Mouse (Mus musculus) right cerebral cortex, postnatal 4 days (tissue): ENCODE results near the gene Unc13a.

Experiments used
- DNase-seq: peaks from one replicate; pipeline ENCODE4 v3.0.0-alpha.2; 2022

The Unc13a gene

DNA sequence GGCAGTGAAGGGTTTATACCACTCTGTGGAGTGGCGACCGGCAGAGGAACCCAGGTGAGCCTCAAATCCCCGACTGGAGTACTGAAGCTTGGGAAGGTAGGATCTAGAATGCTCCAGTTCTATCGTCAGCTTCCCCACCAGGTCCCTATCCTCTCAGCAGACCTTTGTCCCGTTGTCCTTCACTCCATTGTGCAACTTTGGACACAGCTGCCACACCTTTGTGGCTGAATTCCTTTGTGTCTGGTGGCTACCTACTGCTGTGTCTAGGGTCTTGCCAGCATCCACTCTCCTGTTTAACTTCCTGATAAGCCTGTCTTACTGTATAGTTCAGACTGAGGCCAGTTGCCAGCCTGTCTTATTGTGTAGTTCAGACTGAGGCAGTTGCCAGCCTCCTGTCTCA, 59.4 kb downstream of the Unc13a start:
- DNase-seq: no peak

DNA sequence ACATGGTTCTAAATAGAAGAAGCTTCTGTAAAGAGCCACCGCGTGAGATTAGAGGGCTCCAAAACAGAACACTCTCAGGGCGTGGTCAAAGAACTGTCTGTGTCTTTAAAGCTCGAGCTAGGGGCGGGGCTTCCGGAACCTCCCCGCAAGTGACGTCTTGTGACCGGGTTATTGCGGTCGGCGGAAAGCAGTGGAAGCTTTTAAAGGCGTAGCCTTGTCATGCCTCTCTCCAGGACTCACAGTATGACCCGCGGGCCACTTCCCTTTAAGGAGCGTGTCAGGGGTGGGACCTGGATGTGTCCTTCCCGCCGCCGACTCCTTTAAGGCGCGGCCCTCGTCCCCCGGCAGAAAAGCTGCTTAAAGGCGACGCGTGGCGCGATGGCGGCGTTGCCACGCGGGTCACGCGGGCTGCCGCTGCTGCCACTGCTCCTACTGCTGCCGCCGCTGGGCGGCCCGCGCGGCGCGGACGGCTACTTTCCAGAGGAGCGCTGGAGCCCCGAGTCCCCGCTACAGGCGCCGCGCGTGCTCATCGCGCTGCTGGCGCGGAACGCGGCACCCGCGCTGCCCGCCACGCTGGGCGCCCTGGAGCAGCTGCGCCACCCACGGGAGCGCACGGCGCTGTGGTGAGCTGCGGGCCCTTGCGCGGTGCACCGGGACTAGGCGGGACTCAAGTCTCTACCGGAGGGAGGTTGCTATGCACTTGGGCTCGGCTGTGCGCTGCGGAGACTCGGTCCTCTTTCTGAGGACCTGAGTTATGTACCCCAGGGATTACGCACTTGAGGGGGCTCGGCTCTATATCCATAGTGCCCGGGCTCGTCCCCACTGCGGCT, 60.5 kb downstream of the Unc13a start, which contains the start of gene Colgalt1:
TSS of gene Colgalt1 (plus strand) at position 177 of the 830 bp plus-strand sequence.
- DNase-seq: peak; percentile 87

DNA sequence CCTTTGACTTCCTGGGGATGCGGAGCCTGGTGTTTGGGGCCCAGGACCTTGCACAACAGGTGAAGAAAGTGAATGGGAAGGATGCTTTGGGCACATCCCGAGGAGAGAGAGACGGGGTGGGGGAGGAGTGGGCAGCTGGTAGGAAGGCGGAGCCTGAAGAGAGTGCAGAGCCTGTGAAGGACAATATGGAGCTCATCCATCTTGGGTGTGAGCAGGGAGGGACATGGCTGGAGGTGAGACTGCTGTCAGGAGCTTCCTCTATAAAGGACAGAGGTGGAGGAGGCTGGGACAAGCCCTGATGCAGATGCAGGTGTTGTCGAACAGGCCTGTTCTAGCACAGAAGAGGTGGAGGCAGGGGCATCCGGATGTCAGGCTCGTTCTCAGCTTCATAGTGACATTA, 67.5 kb downstream of the Unc13a start:
- DNase-seq: no peak

DNA sequence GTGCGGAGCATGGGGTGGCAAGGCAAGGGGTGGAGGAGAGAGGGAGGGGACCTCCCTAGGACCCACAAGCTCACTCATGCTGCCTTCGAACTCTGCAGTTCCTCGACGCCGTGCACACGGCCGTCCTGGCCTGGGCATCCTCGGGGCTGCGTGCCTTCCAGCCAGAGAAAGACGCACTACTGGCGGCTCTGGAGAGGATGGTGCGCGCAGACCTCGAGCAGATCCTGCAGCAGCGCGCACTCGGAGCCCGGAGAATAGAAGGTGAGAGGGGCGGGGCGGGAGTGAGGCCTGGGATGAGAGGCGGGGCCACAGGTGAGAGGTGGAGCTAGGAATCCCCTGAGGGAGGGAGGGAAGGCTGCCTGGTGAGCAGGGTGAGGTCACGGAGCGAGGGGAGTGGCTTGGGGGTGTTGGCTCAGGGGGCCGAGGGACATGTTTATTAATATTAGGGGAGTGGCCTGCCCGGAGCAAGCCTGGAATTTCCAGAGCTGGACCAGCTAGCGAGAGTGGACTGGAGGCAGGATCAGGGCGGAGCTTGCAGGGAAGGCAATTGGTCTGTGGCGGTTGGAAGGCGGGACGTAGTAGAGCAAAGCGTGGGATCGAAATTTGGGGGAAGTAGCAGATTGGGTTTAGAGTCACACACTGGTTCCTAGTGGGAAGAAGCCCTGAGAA, 68.8 kb downstream of the Unc13a start:
- peak; percentile 44 for DNase-seq

DNA sequence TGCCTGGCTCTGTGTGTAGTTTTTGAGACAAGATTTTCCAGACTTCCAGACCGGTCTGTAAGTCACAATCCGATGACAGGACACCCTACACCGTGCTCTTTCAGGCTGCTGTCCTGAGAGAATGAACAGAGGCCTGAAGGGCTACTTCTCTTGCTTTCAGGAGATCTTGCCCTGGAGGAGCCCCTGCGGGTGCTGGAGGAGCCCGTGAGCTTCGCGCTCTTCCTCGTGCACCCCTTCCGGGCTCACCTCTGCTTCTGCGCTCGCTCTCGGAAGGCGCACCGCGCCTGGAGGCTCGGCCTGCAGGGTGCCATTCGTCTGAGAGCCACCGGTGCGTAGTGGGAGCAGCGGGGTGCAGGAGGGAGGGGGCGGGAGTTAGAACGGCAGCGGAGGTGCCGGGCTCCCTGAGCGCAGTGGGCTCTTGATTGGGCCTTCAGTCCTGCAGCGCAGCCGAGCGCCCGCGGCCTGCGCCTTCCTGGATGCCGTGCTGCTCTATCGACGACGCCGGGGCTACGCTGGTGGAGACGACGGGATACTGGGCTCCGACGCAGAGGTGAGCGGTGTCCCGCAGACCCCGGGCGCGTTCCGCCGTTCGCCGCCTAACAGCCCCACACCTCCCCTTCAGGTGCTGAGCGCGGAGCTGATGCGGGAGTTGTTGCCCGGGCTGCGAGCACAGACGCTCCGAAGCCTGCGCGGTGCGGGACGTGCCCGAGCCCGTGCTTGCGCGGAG, 69.5 kb downstream of the Unc13a start:
- peak; percentile 33 for DNase-seq

DNA sequence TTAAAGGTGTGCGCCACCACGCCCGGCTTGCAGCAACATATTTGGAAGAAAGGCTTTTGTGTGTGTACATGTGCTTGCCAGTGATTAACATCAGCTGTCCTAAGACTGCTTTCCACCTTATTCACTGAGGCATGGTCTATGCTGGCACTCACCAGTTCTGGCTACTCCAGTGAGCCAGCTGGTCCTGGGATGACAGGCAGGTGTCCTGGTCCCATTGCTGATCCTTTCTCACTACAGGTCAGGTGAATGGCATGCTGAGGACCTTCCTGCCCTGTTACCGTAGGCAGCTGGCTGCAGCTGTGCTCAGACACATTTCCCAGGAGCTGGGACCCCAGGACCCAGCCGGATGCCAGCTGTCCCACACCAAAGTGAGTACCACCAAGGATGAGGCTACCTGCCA, 72.7 kb downstream of the Unc13a start:
- no peak for DNase-seq

DNA sequence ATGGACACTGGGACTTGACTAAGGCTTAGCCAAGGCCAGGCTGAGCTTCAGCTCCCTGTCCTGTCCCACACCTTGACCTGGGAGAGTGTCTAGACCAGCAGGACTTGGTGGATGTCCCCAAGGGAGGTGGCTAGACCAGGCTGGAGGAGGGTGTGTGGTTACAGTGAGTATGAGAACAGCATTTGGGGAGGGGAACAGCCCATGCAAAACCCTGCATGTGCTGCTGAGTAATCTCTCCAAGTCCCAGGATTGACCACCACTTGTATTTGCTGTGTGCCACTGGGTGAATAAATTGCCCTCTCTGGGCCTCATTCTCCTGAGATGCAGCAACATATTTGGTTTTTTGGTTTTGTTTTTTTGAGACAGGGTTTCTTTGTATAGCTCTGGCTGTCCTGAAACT, 73.2 kb downstream of the Unc13a start:
- DNase-seq: no peak

GRCm38 (mm10) chr8:71597451-71597850, 74.1 kb downstream of the Unc13a start, which contains the start of gene Fam129c:
TSS of gene Fam129c (plus strand) at chr8:71597648.
- DNase-seq: no peak

DNA sequence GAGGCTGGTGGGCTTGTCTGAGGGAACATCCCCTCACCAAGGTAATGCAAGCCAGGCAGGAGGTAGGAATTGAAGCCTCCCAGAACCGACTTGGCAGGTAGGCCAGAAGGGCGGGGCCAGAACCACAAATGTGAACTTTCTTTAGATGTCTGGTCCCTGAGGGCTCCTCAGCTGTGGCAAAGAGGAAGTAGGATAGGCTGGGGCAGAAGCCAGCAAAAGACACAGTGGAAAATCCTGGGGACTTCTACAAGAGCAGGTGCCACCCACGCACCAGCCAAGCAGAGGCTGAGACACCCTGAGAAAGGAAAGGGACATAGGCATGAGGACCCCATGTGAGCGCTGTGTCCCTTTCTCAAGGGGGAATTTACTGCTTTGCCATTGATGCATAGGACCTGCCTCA, 74.8 kb downstream of the Unc13a start:
- DNase-seq: no peak

- DNase-seq: no peak
Measured at GRCm38 (mm10) chr8:71596384-71596783, 75.2 kb downstream of the Unc13a start.

DNA sequence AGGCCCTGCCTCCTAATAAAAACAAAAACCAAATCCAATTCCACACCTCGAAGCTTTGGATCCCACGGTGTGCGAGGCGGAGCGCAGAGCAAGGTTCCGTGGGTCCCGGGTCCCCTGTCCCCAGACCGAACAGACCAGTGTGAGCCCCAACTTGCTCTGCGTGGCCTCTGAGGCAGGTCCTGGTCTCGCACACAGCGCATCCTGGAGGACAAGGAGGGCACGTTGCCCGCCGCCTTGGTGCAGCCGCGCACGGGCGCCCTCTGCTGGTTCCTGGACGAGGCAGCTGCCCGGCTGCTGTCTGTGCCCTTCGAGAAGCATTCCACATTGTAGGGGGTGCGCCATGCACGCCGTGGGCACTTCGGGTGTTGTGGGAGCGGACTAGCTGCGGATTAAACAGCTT, 75.7 kb downstream of the Unc13a start:
- DNase-seq: peak; percentile 97

DNA sequence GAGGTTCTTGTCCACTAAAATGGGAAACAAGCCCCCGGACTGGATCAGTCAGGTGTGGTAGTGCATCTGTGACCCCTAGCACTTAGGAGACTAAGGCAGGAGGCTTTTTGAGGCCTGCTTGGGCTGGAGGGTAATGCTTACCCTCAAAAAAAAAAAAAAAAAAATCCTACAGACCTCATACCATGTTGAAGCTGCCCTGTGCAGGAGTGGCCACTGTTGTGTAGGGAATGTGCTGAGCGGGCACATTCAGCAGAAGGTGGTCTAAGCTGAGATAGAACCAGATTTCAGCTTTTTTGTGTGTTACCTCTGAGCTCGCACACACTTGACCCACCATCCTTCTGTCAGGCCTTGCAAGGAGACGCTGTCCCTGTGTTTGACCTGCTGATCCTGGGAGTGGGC, 77.2 kb downstream of the Unc13a start:
- no peak for DNase-seq

GRCm38 (mm10) chr8:71593556-71594323, 77.8 kb downstream of the Unc13a start:
- no peak for DNase-seq

GRCm38 (mm10) chr8:71592374-71593170, 79.0 kb downstream of the Unc13a start:
- peak; percentile 68 for DNase-seq

- DNase-seq: peak; percentile 92
Measured at GRCm38 (mm10) chr8:71591471-71592373, 79.8 kb downstream of the Unc13a start, which contains the start of gene Pgls. TSS of gene Pgls (plus strand) at chr8:71592176.

DNA sequence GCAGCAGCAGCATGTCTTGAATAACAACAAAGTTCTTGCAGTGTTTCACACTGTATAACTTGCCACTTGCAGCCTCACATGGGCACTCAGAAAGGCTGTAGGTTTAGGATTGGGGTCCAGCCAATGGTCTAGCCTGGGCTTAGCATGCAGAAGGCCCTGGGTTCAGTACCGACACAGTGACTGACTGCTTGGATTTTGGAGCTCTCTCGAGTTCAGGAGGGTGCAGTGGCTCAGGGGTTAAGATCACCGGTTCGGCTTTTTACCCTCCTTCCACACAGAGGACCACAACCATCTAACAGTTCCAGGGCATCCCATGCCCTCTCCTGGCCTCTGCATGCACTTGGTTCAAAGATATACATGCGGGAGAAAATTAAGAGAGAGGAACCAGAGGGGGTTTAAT, 80.5 kb downstream of the Unc13a start:
- DNase-seq: no peak

DNA sequence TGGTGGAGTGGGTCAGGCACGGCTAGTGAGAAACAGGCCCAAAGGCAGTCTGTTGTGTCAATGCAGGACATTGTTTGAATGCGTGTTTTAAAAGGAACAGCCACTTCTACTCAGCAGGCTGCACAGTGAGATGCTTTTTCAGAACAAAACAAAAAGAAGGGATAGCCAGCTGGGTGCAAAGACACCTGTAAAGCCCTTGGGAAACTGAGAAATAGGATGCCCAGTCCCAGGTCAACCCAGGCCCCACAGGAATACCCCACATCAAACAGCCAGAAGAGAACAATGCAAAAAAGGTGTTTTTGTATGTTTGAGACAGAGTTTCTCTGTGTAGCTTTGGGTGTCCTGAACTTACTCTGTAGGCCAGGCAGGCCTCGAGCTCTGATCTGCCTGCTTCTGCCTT, 82.8 kb downstream of the Unc13a start:
- DNase-seq: no peak

DNA sequence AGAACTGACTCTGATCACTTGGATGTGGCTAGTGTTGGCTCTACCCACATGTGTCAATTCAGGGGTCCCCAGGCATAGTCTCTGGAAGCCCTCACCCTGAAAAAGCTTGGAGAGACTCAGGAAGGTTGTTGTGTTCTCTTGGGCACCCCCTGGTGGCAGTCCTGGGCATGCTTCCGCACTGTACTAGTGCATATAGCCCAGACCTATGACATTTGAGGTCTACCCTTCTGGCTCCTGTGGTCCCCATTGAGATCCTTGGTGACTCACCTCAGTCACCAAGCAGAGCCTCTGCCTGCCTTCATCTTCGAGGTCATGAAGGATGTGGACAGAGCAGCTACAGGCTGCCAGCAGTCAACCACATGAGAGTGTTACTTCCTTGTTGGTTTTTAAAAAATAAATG, 84.7 kb downstream of the Unc13a start:
- peak; percentile 81 for DNase-seq

- DNase-seq: no peak
Measured at GRCm38 (mm10) chr8:71580201-71580600, 91.4 kb downstream of the Unc13a start.

- DNase-seq: no peak
Measured at GRCm38 (mm10) chr8:71579476-71579875, 92.1 kb downstream of the Unc13a start.

DNA sequence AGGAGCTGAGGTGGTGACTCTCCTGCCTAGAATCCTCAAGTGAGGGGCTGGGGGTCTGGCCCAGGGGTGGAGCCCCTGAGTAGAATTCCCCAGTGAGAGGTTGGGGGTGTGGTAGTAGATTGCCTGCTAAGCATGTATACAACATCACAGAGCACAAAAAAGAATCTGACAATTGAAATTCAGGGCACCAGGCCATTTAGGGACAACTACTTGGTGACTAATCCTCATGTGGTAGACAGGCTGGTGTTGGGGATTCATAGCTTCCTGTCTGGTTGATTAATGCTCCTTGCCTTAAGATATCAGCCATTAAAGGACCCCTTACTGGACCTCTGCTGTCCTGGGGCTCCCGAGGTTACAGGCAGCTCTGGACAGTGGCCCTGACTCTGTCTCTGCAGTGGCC, 92.5 kb downstream of the Unc13a start:
- no peak for DNase-seq
